Mouse (Mus musculus) kidney, embryonic 15.5 days (tissue): ENCODE measurements around the gene Pnrc2. TPM values are rescaled to one million over a fixed set of nuclear protein-coding genes. Genes with fewer than 3 reads are reported as not detected.
A peak's percentile ranks its signal among the peaks of the same experiment; 100 is the strongest.

ENCODE experiments used
- ATAC-seq: fragments of 200-750 bp; cut with Nextera tagmentation; replicated peaks from 2 replicates; pipeline ENCODE4 v1.8.0; 2017; ENCODE audit warnings: moderate TSS enrichment; ENCODE audit not compliant: low FRiP score
- H3K27ac ChIP-seq: fragments of 300-500 bp; sonication (generic); 2 replicates; pipeline ENCODE4 v1.5.1; 2015; ENCODE audit warnings: mild to moderate bottlenecking, inconsistent platforms
- H3K27me3 ChIP-seq: fragments of 300-500 bp; sonication (generic); 2 replicates; pipeline ENCODE4 v1.6.1; 2015; ENCODE audit warnings: inconsistent platforms
- H3K36me3 ChIP-seq: fragments of 300-500 bp; sonication (generic); 2 replicates; pipeline ENCODE4 v1.6.1; 2015; ENCODE audit warnings: inconsistent platforms
- H3K4me1 ChIP-seq: fragments of 300-500 bp; sonication (generic); 2 replicates; pipeline ENCODE4 v1.6.1; 2015; ENCODE audit warnings: inconsistent platforms
- H3K4me2 ChIP-seq: fragments of 300-500 bp; sonication (generic); 2 replicates; pipeline ENCODE4 v1.6.1; 2015; ENCODE audit warnings: moderate library complexity, mild to moderate bottlenecking, inconsistent platforms
- H3K4me3 ChIP-seq: fragments of 300-500 bp; sonication (generic); replicated peaks from 2 replicates; pipeline ENCODE4 v1.5.1; 2015; ENCODE audit warnings: mild to moderate bottlenecking, inconsistent platforms
- H3K9ac ChIP-seq: fragments of 300-500 bp; sonication (generic); 2 replicates; pipeline ENCODE4 v1.6.1; 2015; ENCODE audit warnings: mild to moderate bottlenecking, inconsistent platforms
- H3K9me3 ChIP-seq: fragments of 300-500 bp; sonication (generic); replicated peaks from 2 replicates; pipeline ENCODE4 v1.6.1; 2016; ENCODE audit warnings: inconsistent platforms
- WGBS: fragments of 180-500 bp; shearing (Covaris S2); methylation state at CpG from one replicate; pipeline ENCODE4 v1.1.7; 2015; ENCODE audit warnings: mixed read lengths; 5-methylcytosine and 5-hydroxymethylcytosine counted together
- polyA plus RNA-seq: library from polyadenylated mRNA; unstranded; fragments of >200 nt; fragmentation: Nextera tagmentation; extraction: Ambion mirVana; gene quantifications from 2 replicates; pipeline ENCODE4 v1.2.1, GENCODE M21; 2015

The Pnrc2 gene
- polyA plus RNA-seq, 1 experiment from 2014 or later, result 194 TPM

DNA sequence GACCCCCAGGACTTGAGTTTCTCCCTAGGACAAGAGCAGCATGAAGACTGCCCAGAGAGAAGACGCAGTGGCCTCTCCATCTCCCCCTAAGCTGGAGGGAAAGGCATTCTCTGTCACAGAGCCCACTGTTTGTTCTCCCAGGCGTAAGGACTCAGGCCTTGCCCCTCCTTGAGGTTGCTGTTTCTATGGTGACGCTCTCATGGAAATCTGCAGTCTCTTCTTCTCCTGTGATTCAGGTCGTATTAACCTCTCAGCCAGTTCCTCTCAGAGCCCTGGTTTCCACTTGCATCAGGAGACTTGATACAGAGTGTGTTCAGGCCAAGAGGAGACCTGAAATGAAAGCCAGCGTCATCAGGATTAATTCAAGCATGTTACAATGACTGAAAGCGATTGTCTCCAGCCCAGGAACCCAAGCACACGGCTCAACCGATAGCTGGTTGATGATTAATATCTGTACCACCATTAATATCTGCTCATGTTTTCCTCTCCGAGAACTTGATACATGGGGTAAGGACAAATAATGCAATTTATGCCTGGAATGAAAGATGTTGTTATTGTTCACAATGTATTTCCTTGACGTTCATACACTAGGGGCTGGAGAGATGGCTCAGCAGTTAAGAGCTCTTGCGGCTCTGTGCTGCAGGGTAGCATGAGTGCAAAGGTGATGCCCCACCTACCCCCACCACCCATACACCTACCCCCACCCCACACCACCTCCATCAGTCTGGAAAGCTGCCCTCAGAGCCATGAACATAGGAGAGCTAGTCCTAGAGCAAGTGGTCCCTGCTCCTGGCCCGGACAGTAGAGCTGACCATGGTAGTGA is 40.1 kb downstream of the Pnrc2 start:
- Histone ChIP-seq H3K4me1 (peaks cover 36% of the 10 kb centered on the region), H3K4me3 (no peak overlapping the region), H3K27me3 (no peaks in the 10 kb centered on the region), H3K9ac (no peak overlapping the region), H3K9me3 (no peaks in the 10 kb centered on the region), H3K27ac (peak overlapping the region; percentile 55; the same call in 1 of the 2 replicates), H3K4me2 (no peak overlapping the region), H3K36me3 (no peaks in the 10 kb centered on the region)
- WGBS, result 60% methylated on average over 12 of the region's 12 CpGs
- ATAC-seq, result no peak

DNA sequence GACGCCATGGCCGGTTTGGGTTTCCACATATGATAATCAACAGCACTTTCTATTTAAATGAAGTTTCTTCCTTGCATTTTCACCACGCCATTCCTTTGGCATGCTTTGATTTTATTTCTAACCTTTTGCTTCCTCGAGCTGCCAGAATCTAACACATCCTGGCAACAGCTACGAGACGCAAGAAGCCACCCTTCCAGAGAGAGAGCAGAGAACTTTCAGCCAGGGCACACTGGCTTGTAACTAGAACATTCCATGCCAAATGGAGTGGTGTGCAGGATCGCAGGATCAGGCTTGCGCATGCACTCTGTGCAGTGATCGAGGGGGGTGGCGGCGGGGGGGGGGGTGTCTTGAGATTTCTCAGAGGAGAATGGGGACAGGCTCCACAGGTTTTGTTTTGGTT is 41.6 kb downstream of the Pnrc2 start:
- 75% methylated on average over 11 of the region's 11 CpGs for WGBS
- no peak overlapping the region for H3K4me3 ChIP-seq
- peaks cover 43% of the 10 kb centered on the region for H3K4me1 ChIP-seq
- no peaks in the 10 kb centered on the region for H3K9me3 ChIP-seq
- H3K36me3 ChIP-seq, result no peaks in the 10 kb centered on the region
- ATAC-seq, result no peak
- no peaks in the 10 kb centered on the region for H3K27me3 ChIP-seq
- no peak overlapping the region for H3K4me2 ChIP-seq
- no peak overlapping the region for H3K27ac ChIP-seq
- no peak overlapping the region for H3K9ac ChIP-seq

GRCm38 (mm10) chr4:135828491-135828890 is 45.2 kb downstream of the Pnrc2 start:
- WGBS, result 20% methylated on average over 11 of the region's 11 CpGs
- H3K4me1 ChIP-seq, result peaks cover 36% of the 10 kb centered on the region
- ATAC-seq, result peak; percentile 68
- H3K36me3 ChIP-seq, result no peaks in the 10 kb centered on the region
- no peak overlapping the region for H3K9ac ChIP-seq
- H3K27ac ChIP-seq, result peak overlapping the region; percentile 89
- H3K4me3 ChIP-seq, result 0 out of 2 replicates have a peak overlapping the region, but pooled peaks have one; percentile 4
- no peaks in the 10 kb centered on the region for H3K9me3 ChIP-seq
- no peaks in the 10 kb centered on the region for H3K27me3 ChIP-seq
- peak overlapping the region; percentile 42 for H3K4me2 ChIP-seq

GRCm38 (mm10) chr4:135824254-135824653 is 49.4 kb downstream of the Pnrc2 start:
- Histone ChIP-seq H3K36me3 (no peaks in the 10 kb centered on the region), H3K27ac (no peak overlapping the region), H3K9me3 (no peaks in the 10 kb centered on the region), H3K4me1 (peaks cover 22% of the 10 kb centered on the region), H3K27me3 (no peaks in the 10 kb centered on the region), H3K4me3 (no peak overlapping the region), H3K9ac (no peak overlapping the region), H3K4me2 (no peak overlapping the region)
- ATAC-seq, result no peak
- 65% methylated on average over 8 of the region's 8 CpGs for WGBS

GRCm38 (mm10) chr4:135823298-135823697 is 50.4 kb downstream of the Pnrc2 start:
- H3K9ac ChIP-seq, result no peak overlapping the region
- H3K27ac ChIP-seq, result no peak overlapping the region
- H3K36me3 ChIP-seq, result no peaks in the 10 kb centered on the region
- no peak overlapping the region for H3K4me2 ChIP-seq
- H3K4me3 ChIP-seq, result no peak overlapping the region
- peaks cover 13% of the 10 kb centered on the region for H3K4me1 ChIP-seq
- no peaks in the 10 kb centered on the region for H3K27me3 ChIP-seq
- no peak for ATAC-seq
- WGBS, result 71% methylated on average over 2 of the region's 2 CpGs
- H3K9me3 ChIP-seq, result no peaks in the 10 kb centered on the region; the same call in 1 of the 2 replicates

DNA sequence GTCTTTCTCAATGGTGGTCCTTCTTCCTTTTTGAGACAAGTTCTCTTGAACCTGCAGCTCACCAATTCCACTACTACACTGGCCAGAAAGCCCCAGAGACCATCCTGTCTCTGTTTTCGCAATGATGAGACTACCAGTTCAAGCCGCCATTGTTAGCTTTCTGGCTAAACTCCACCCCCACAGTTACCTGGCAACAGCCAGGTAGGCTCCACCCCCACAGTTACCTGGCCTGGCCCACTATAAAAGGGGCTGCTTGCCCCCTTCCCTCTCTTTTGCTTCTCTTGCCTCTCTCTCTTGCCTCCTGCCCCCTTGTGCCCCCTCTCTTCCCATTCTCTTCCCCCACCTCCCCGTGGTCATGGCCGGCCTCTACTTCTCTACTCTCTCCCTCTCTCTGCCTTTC is 51.9 kb downstream of the Pnrc2 start:
- H3K9me3 ChIP-seq, result no peaks in the 10 kb centered on the region; the same call in 1 of the 2 replicates
- no peak overlapping the region for H3K9ac ChIP-seq
- no peak overlapping the region for H3K4me3 ChIP-seq
- H3K4me1 ChIP-seq, result peaks cover 14% of the 10 kb centered on the region
- ATAC-seq, result no peak
- no peak overlapping the region for H3K4me2 ChIP-seq
- H3K36me3 ChIP-seq, result no peaks in the 10 kb centered on the region
- H3K27ac ChIP-seq, result no peak overlapping the region
- no peaks in the 10 kb centered on the region for H3K27me3 ChIP-seq
- WGBS, result 87% methylated on average over 4 of the region's 4 CpGs

Other genes starting within 250 kb of the Pnrc2 start
- 1.1 TPM in 2 replicates for gene Ifnlr1, start 187.6 kb downstream of the Pnrc2 start, polyA plus RNA-seq
- 0.06 and 0.09 TPM in 2 replicates for gene Il22ra1, start 145.7 kb downstream of the Pnrc2 start, polyA plus RNA-seq
- gene Myom3, start 114.1 kb downstream of the Pnrc2 start, polyA plus RNA-seq, result 1.1 and 1.7 TPM in 2 replicates
- gene Srsf10, start 18.1 kb downstream of the Pnrc2 start, polyA plus RNA-seq, result 268 and 279 TPM in 2 replicates
- 0.64 and 0.95 TPM in 2 replicates for gene Cnr2, start 21.5 kb upstream of the Pnrc2 start, polyA plus RNA-seq
- gene Fuca1, start 46.9 kb upstream of the Pnrc2 start, polyA plus RNA-seq, result 70.1 and 71.8 TPM in 2 replicates
- 77.2 and 80.2 TPM in 2 replicates for gene Hmgcl, start 72.6 kb upstream of the Pnrc2 start, polyA plus RNA-seq
- 35.2 and 36.7 TPM in 2 replicates for gene Gale, start 89.9 kb upstream of the Pnrc2 start, polyA plus RNA-seq
- gene Lypla2, start 98.8 kb upstream of the Pnrc2 start, polyA plus RNA-seq, result 120 and 131 TPM in 2 replicates
- gene Pithd1, start 113.4 kb upstream of the Pnrc2 start, polyA plus RNA-seq, result 52.6 and 52.7 TPM in 2 replicates
- gene Eloa, start 147.9 kb upstream of the Pnrc2 start, polyA plus RNA-seq, result 40.0 and 40.6 TPM in 2 replicates
- gene Rpl11, start 179.6 kb upstream of the Pnrc2 start, polyA plus RNA-seq, result 483 and 529 TPM in 2 replicates